Mouse (Mus musculus): Measurements from ENCODE around the gene Map3k21. TPM values are rescaled to one million over a fixed set of nuclear protein-coding genes. Genes with fewer than 3 reads are reported as not detected.
A peak's percentile ranks its signal among the peaks of the same experiment; 100 is the strongest.

Gene Map3k21
- polyA plus RNA-seq, 1 experiment, result not detected

GRCm38 (mm10) chr8:125950007-125950940, 40.0 kb downstream of the Map3k21 start:
- no peaks in the 10 kb centered on the region for H3K36me3 ChIP-seq (ENCODE audit: control insufficient read depth, insufficient read depth)
- H3K79me2 ChIP-seq (ENCODE audit: control insufficient read depth, insufficient read depth), result no peaks in the 10 kb centered on the region
- peaks cover 6% of the 10 kb centered on the region for H3K27me3 ChIP-seq (ENCODE audit: control insufficient read depth, insufficient read depth, insufficient read length)
- no peak overlapping the region for H3K4me3 ChIP-seq
- no peak for TF ChIP-seq CEBPB (IDR thresholded peaks at IDR 0.05; ENCODE audit: insufficient read depth, poor library complexity, severe bottlenecking)
- no peak for TF ChIP-seq TCF12 (IDR thresholded peaks at IDR 0.05; ENCODE audit: insufficient read depth, poor library complexity, severe bottlenecking)
- no peak for TF ChIP-seq MYOG (IDR thresholded peaks at IDR 0.05; ENCODE audit: control insufficient read depth in 1 of 3, insufficient read depth in 1 of 3, insufficient read length in 2 of 3, low read depth in 2 of 3)
- TF ChIP-seq USF1 (IDR thresholded peaks at IDR 0.05; ENCODE audit: low read depth), result peak; percentile 68
- TF ChIP-seq SRF (IDR thresholded peaks at IDR 0.05; ENCODE audit: control insufficient read depth, insufficient read length, low read depth), result no peak
- no peak for TF ChIP-seq MAX (IDR thresholded peaks at IDR 0.05; ENCODE audit: low read depth)
- no peak for TF ChIP-seq E2F4 (IDR thresholded peaks at IDR 0.05; ENCODE audit: insufficient read depth)
- H3ac ChIP-seq (ENCODE audit: control insufficient read depth, insufficient read length), result no peak overlapping the region
- H3K4me2 ChIP-seq (ENCODE audit: low read depth), result no peak overlapping the region

- H3K27me3 ChIP-seq (ENCODE audit: control insufficient read depth, insufficient read depth, insufficient read length), result peaks cover 6% of the 10 kb centered on the region
- TF ChIP-seq TCF3 (IDR thresholded peaks at IDR 0.05; ENCODE audit: insufficient read length, low read depth) (no peak), CEBPB (IDR thresholded peaks at IDR 0.05; ENCODE audit: insufficient read depth, poor library complexity, severe bottlenecking) (no peak), POLR2AphosphoS2 (IDR thresholded peaks at IDR 0.05; ENCODE audit: insufficient read length, low read depth) (no peak), MAX (IDR thresholded peaks at IDR 0.05; ENCODE audit: low read depth) (no peak), E2F4 (IDR thresholded peaks at IDR 0.05; ENCODE audit: insufficient read depth) (no peak), POLR2A (IDR thresholded peaks at IDR 0.05; ENCODE audit: insufficient read length, low read depth) (no peak), USF1 (IDR thresholded peaks at IDR 0.05; ENCODE audit: low read depth) (no peak), TCF12 (IDR thresholded peaks at IDR 0.05; ENCODE audit: insufficient read depth, poor library complexity, severe bottlenecking) (no peak)
- H3K4me3 ChIP-seq, result no peak overlapping the region
- no peaks in the 10 kb centered on the region for H3K79me2 ChIP-seq (ENCODE audit: control insufficient read depth, insufficient read depth)
- H3K4me2 ChIP-seq (ENCODE audit: low read depth), result no peak overlapping the region
- H3K36me3 ChIP-seq (ENCODE audit: control insufficient read depth, insufficient read depth), result no peaks in the 10 kb centered on the region
- H3ac ChIP-seq (ENCODE audit: control insufficient read depth, insufficient read length), result no peak overlapping the region
Observed at GRCm38 (mm10) chr8:125955671-125956070, 45.4 kb downstream of the Map3k21 start.

GRCm38 (mm10) chr8:125956796-125957195, 46.5 kb downstream of the Map3k21 start:
- no peak overlapping the region for H3K4me3 ChIP-seq
- H3K4me2 ChIP-seq (ENCODE audit: low read depth), result no peak overlapping the region
- no peaks in the 10 kb centered on the region for H3K27me3 ChIP-seq (ENCODE audit: control insufficient read depth, insufficient read depth, insufficient read length)
- TF ChIP-seq POLR2A (IDR thresholded peaks at IDR 0.05; ENCODE audit: insufficient read length, low read depth), result no peak
- no peak for TF ChIP-seq E2F4 (IDR thresholded peaks at IDR 0.05; ENCODE audit: insufficient read depth)
- TF ChIP-seq TCF3 (IDR thresholded peaks at IDR 0.05; ENCODE audit: insufficient read length, low read depth), result no peak
- TF ChIP-seq POLR2AphosphoS2 (IDR thresholded peaks at IDR 0.05; ENCODE audit: insufficient read length, low read depth), result no peak
- TF ChIP-seq MYOG (IDR thresholded peaks at IDR 0.05; ENCODE audit: control insufficient read depth in 1 of 3, insufficient read depth in 1 of 3, insufficient read length in 2 of 3, low read depth in 2 of 3), result no peak
- no peak for TF ChIP-seq CEBPB (IDR thresholded peaks at IDR 0.05; ENCODE audit: insufficient read depth, poor library complexity, severe bottlenecking)
- no peak for TF ChIP-seq MAX (IDR thresholded peaks at IDR 0.05; ENCODE audit: low read depth)
- TF ChIP-seq REST (IDR thresholded peaks at IDR 0.05; ENCODE audit: insufficient read depth, insufficient read length), result no peak
- no peak for TF ChIP-seq USF1 (IDR thresholded peaks at IDR 0.05; ENCODE audit: low read depth)
- H3K36me3 ChIP-seq (ENCODE audit: control insufficient read depth, insufficient read depth), result no peaks in the 10 kb centered on the region
- no peak overlapping the region for H3ac ChIP-seq (ENCODE audit: control insufficient read depth, insufficient read length)
- no peaks in the 10 kb centered on the region for H3K79me2 ChIP-seq (ENCODE audit: control insufficient read depth, insufficient read depth)

- no peak overlapping the region for H3K4me3 ChIP-seq
- TF ChIP-seq USF1 (IDR thresholded peaks at IDR 0.05; ENCODE audit: low read depth), result no peak
- no peak for TF ChIP-seq CEBPB (IDR thresholded peaks at IDR 0.05; ENCODE audit: insufficient read depth, poor library complexity, severe bottlenecking)
- TF ChIP-seq REST (IDR thresholded peaks at IDR 0.05; ENCODE audit: insufficient read depth, insufficient read length), result no peak
- TF ChIP-seq E2F4 (IDR thresholded peaks at IDR 0.05; ENCODE audit: insufficient read depth), result no peak
- TF ChIP-seq TCF12 (IDR thresholded peaks at IDR 0.05; ENCODE audit: insufficient read depth, poor library complexity, severe bottlenecking), result no peak
- no peak for TF ChIP-seq MYOD1 (IDR thresholded peaks at IDR 0.05; ENCODE audit: control insufficient read depth in 1 of 3, insufficient read length in 2 of 3, low read depth in 2 of 3)
- TF ChIP-seq SRF (IDR thresholded peaks at IDR 0.05; ENCODE audit: control insufficient read depth, insufficient read length, low read depth), result no peak
- no peak for TF ChIP-seq POLR2A (IDR thresholded peaks at IDR 0.05; ENCODE audit: insufficient read length, low read depth)
- TF ChIP-seq MAX (IDR thresholded peaks at IDR 0.05; ENCODE audit: low read depth), result no peak
- TF ChIP-seq POLR2AphosphoS2 (IDR thresholded peaks at IDR 0.05; ENCODE audit: insufficient read length, low read depth), result no peak
- H3K4me2 ChIP-seq (ENCODE audit: low read depth), result no peak overlapping the region
- H3K79me2 ChIP-seq (ENCODE audit: control insufficient read depth, insufficient read depth), result no peaks in the 10 kb centered on the region
- no peak overlapping the region for H3ac ChIP-seq (ENCODE audit: control insufficient read depth, insufficient read length)
- no peaks in the 10 kb centered on the region for H3K36me3 ChIP-seq (ENCODE audit: control insufficient read depth, insufficient read depth)
- H3K27me3 ChIP-seq (ENCODE audit: control insufficient read depth, insufficient read depth, insufficient read length), result no peaks in the 10 kb centered on the region
Observed at GRCm38 (mm10) chr8:125957226-125957993, 47.2 kb downstream of the Map3k21 start.

Measured in myocyte (in vitro differentiated cells).